Mouse (Mus musculus): ENCODE data around the gene Dnase2a.

DNA sequence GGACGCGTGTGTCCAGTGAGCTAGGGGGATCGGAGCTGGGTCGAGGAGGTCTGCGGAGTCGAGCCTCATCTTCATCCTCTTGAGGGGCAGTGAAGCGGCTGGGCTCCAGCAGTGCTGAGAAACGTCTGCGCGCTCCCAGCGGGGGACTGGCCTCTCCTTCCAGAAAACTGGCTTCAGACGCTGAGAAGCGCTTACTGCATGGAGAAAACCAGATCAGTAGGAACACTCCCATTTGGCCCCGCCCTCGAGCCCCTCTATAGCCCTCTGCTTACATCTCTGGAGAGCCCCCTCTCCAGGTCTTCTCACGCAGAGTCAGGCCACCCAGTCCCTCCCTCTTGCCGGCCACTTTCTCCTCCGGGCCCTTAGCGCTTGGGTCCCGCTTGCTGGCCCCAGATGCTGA lies 9.4 kb downstream of the Dnase2a start:
- TF ChIP-seq CTCF (IDR thresholded peaks at IDR 0.05; ENCODE audit: extremely low read depth, insufficient read depth, insufficient read length, insufficient replicate concordance) (no peak), POLR2A (IDR thresholded peaks at IDR 0.05; ENCODE audit: low read depth, low read length) (no peak)

Measured in spleen, adult 2 months (tissue).